Mouse (Mus musculus): ENCODE data around the gene Aldh1a3. TPM values are rescaled to one million over a fixed set of nuclear protein-coding genes. Genes with fewer than 3 reads are reported as not detected.

Aldh1a3 gene
- polyA plus RNA-seq, 1 experiment: 2.0 TPM

- TF ChIP-seq EP300 (IDR thresholded peaks at IDR 0.05; ENCODE audit: insufficient read depth, low read depth, low read length) (no peak), POLR2A (IDR thresholded peaks at IDR 0.05; ENCODE audit: insufficient read depth, low read length) (no peak), CTCF (IDR thresholded peaks at IDR 0.05; ENCODE audit: low read depth, low read length) (no peak)
- Histone ChIP-seq H3K4me3 (ENCODE audit: low read depth, low read length) (no peak overlapping the region), H3K4me1 (ENCODE audit: control insufficient read depth, insufficient read depth, low read length) (no peaks in the 10 kb centered on the region), H3K27me3 (ENCODE audit: control insufficient read depth, insufficient read depth, low read length, poor library complexity, severe bottlenecking) (no peaks in the 10 kb centered on the region), H3K27ac (ENCODE audit: insufficient read depth, low read length) (no peak overlapping the region), H3K36me3 (ENCODE audit: control insufficient read depth, insufficient read depth, low read length, poor library complexity, severe bottlenecking) (no peaks in the 10 kb centered on the region), H3K9ac (ENCODE audit: low read depth, poor library complexity, severe bottlenecking) (no peak overlapping the region), H3K9me3 (replicated peaks; ENCODE audit: control insufficient read depth, insufficient read depth, low read length, poor library complexity, severe bottlenecking) (no peaks in the 10 kb centered on the region)
Observed at GRCm38 (mm10) chr7:66406971-66407370, 20.3 kb downstream of the Aldh1a3 start.

- Histone ChIP-seq H3K9ac (ENCODE audit: low read depth, poor library complexity, severe bottlenecking) (no peak overlapping the region), H3K27ac (ENCODE audit: insufficient read depth, low read length) (no peak overlapping the region), H3K4me3 (ENCODE audit: low read depth, low read length) (no peak overlapping the region), H3K4me1 (ENCODE audit: control insufficient read depth, insufficient read depth, low read length) (no peaks in the 10 kb centered on the region), H3K9me3 (replicated peaks; ENCODE audit: control insufficient read depth, insufficient read depth, low read length, poor library complexity, severe bottlenecking) (no peaks in the 10 kb centered on the region), H3K36me3 (ENCODE audit: control insufficient read depth, insufficient read depth, low read length, poor library complexity, severe bottlenecking) (no peaks in the 10 kb centered on the region), H3K27me3 (ENCODE audit: control insufficient read depth, insufficient read depth, low read length, poor library complexity, severe bottlenecking) (no peaks in the 10 kb centered on the region; the same call in 1 of the 2 replicates)
- TF ChIP-seq POLR2A (IDR thresholded peaks at IDR 0.05; ENCODE audit: insufficient read depth, low read length): no peak
- TF ChIP-seq EP300 (IDR thresholded peaks at IDR 0.05; ENCODE audit: insufficient read depth, low read depth, low read length): no peak
- no peak for TF ChIP-seq CTCF (IDR thresholded peaks at IDR 0.05; ENCODE audit: low read depth, low read length)
Observed at GRCm38 (mm10) chr7:66405951-66406721, 21.2 kb downstream of the Aldh1a3 start.

- no peaks in the 10 kb centered on the region for H3K4me1 ChIP-seq (ENCODE audit: control insufficient read depth, insufficient read depth, low read length)
- H3K9ac ChIP-seq (ENCODE audit: low read depth, poor library complexity, severe bottlenecking): no peak overlapping the region
- H3K27me3 ChIP-seq (ENCODE audit: control insufficient read depth, insufficient read depth, low read length, poor library complexity, severe bottlenecking): no peaks in the 10 kb centered on the region; the same call in 1 of the 2 replicates
- no peak overlapping the region for H3K27ac ChIP-seq (ENCODE audit: insufficient read depth, low read length)
- no peaks in the 10 kb centered on the region for H3K9me3 ChIP-seq (replicated peaks; ENCODE audit: control insufficient read depth, insufficient read depth, low read length, poor library complexity, severe bottlenecking)
- TF ChIP-seq POLR2A (IDR thresholded peaks at IDR 0.05; ENCODE audit: insufficient read depth, low read length): no peak
- no peak for TF ChIP-seq EP300 (IDR thresholded peaks at IDR 0.05; ENCODE audit: insufficient read depth, low read depth, low read length)
- no peak for TF ChIP-seq CTCF (IDR thresholded peaks at IDR 0.05; ENCODE audit: low read depth, low read length)
- H3K4me3 ChIP-seq (ENCODE audit: low read depth, low read length): no peak overlapping the region
- no peaks in the 10 kb centered on the region for H3K36me3 ChIP-seq (ENCODE audit: control insufficient read depth, insufficient read depth, low read length, poor library complexity, severe bottlenecking)
Observed at GRCm38 (mm10) chr7:66405541-66405940, 21.8 kb downstream of the Aldh1a3 start.

DNA sequence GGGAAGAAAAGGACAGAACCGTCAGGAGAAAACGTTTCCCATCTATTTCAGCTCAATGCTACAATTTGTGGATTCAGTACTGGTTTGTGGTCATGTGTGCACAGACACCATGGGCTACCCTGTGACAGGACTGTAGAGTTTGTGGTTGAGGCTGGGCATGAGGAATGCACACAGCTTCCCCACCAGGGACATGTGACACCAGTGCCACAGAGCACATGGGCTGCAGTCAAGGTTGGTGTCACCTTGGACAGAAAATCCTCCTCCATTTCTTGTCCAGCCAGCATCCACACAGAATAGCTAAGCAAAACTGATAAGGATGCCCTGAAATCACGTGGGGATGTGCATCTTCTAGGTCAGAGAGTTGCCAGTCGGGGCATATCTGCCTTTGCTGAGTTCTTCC lies 22.5 kb downstream of the Aldh1a3 start:
- H3K9ac ChIP-seq (ENCODE audit: low read depth, poor library complexity, severe bottlenecking): no peak overlapping the region
- no peak for TF ChIP-seq POLR2A (IDR thresholded peaks at IDR 0.05; ENCODE audit: insufficient read depth, low read length)
- TF ChIP-seq CTCF (IDR thresholded peaks at IDR 0.05; ENCODE audit: low read depth, low read length): no peak
- TF ChIP-seq EP300 (IDR thresholded peaks at IDR 0.05; ENCODE audit: insufficient read depth, low read depth, low read length): no peak
- H3K4me3 ChIP-seq (ENCODE audit: low read depth, low read length): no peak overlapping the region
- H3K4me1 ChIP-seq (ENCODE audit: control insufficient read depth, insufficient read depth, low read length): no peaks in the 10 kb centered on the region
- H3K27ac ChIP-seq (ENCODE audit: insufficient read depth, low read length): no peak overlapping the region
- no peaks in the 10 kb centered on the region; the same call in 1 of the 2 replicates for H3K27me3 ChIP-seq (ENCODE audit: control insufficient read depth, insufficient read depth, low read length, poor library complexity, severe bottlenecking)
- no peaks in the 10 kb centered on the region for H3K9me3 ChIP-seq (replicated peaks; ENCODE audit: control insufficient read depth, insufficient read depth, low read length, poor library complexity, severe bottlenecking)
- no peaks in the 10 kb centered on the region for H3K36me3 ChIP-seq (ENCODE audit: control insufficient read depth, insufficient read depth, low read length, poor library complexity, severe bottlenecking)

GRCm38 (mm10) chr7:66404141-66404540 lies 23.2 kb downstream of the Aldh1a3 start:
- H3K36me3 ChIP-seq (ENCODE audit: control insufficient read depth, insufficient read depth, low read length, poor library complexity, severe bottlenecking): no peaks in the 10 kb centered on the region
- no peaks in the 10 kb centered on the region for H3K9me3 ChIP-seq (replicated peaks; ENCODE audit: control insufficient read depth, insufficient read depth, low read length, poor library complexity, severe bottlenecking)
- TF ChIP-seq POLR2A (IDR thresholded peaks at IDR 0.05; ENCODE audit: insufficient read depth, low read length) (no peak), EP300 (IDR thresholded peaks at IDR 0.05; ENCODE audit: insufficient read depth, low read depth, low read length) (no peak), CTCF (IDR thresholded peaks at IDR 0.05; ENCODE audit: low read depth, low read length) (no peak)
- no peak overlapping the region for H3K4me3 ChIP-seq (ENCODE audit: low read depth, low read length)
- no peak overlapping the region for H3K9ac ChIP-seq (ENCODE audit: low read depth, poor library complexity, severe bottlenecking)
- no peaks in the 10 kb centered on the region; the same call in 1 of the 2 replicates for H3K27me3 ChIP-seq (ENCODE audit: control insufficient read depth, insufficient read depth, low read length, poor library complexity, severe bottlenecking)
- no peak overlapping the region for H3K27ac ChIP-seq (ENCODE audit: insufficient read depth, low read length)
- H3K4me1 ChIP-seq (ENCODE audit: control insufficient read depth, insufficient read depth, low read length): no peaks in the 10 kb centered on the region

GRCm38 (mm10) chr7:66402876-66403275 lies 24.4 kb downstream of the Aldh1a3 start:
- H3K36me3 ChIP-seq (ENCODE audit: control insufficient read depth, insufficient read depth, low read length, poor library complexity, severe bottlenecking): no peaks in the 10 kb centered on the region
- no peak overlapping the region for H3K4me3 ChIP-seq (ENCODE audit: low read depth, low read length)
- H3K9me3 ChIP-seq (replicated peaks; ENCODE audit: control insufficient read depth, insufficient read depth, low read length, poor library complexity, severe bottlenecking): no peaks in the 10 kb centered on the region
- TF ChIP-seq EP300 (IDR thresholded peaks at IDR 0.05; ENCODE audit: insufficient read depth, low read depth, low read length) (no peak), POLR2A (IDR thresholded peaks at IDR 0.05; ENCODE audit: insufficient read depth, low read length) (no peak), CTCF (IDR thresholded peaks at IDR 0.05; ENCODE audit: low read depth, low read length) (no peak)
- H3K27ac ChIP-seq (ENCODE audit: insufficient read depth, low read length): no peak overlapping the region
- H3K27me3 ChIP-seq (ENCODE audit: control insufficient read depth, insufficient read depth, low read length, poor library complexity, severe bottlenecking): no peaks in the 10 kb centered on the region; the same call in 1 of the 2 replicates
- H3K9ac ChIP-seq (ENCODE audit: low read depth, poor library complexity, severe bottlenecking): no peak overlapping the region
- no peaks in the 10 kb centered on the region for H3K4me1 ChIP-seq (ENCODE audit: control insufficient read depth, insufficient read depth, low read length)

Data from ES-Bruce4 (cell line).